Mouse (Mus musculus): ENCODE measurements at regions not wholly inside any gene's neighbourhood (a gene's known extent, or its start where the extent isn't known, plus 50 kb on each side); places are given as distances from the start of the nearest gene placed in this dataset.

- Histone ChIP-seq H3K4me2 (replicated peaks) (no peak overlapping the region), H3K36me3 (no peaks in the 10 kb centered on the region), H3K4me3 (no peak overlapping the region), H3K27ac (no peak overlapping the region), H3K4me1 (no peaks in the 10 kb centered on the region), H3K9ac (no peak overlapping the region), H3K9me3 (no peaks in the 10 kb centered on the region), H3K27me3 (no peaks in the 10 kb centered on the region)
- 41% methylated on average over 4 of the region's 4 CpGs for WGBS
- peak; percentile 47; the same call in 1 of the 2 replicates for ATAC-seq (ENCODE audit: insufficient number of reproducible peaks, insufficient read depth, low FRiP score, low TSS enrichment)
These were observed 484.8 kb downstream of the Pcdh17 start for GRCm38 (mm10) chr14:84928161-84928560.

GRCm38 (mm10) chr14:84934094-84934493 is 490.7 kb downstream of the Pcdh17 start:
- ATAC-seq (ENCODE audit: insufficient number of reproducible peaks, insufficient read depth, low FRiP score, low TSS enrichment), result no peak
- no peaks in the 10 kb centered on the region for H3K4me1 ChIP-seq
- no peak overlapping the region for H3K4me2 ChIP-seq (replicated peaks)
- H3K27ac ChIP-seq, result no peak overlapping the region
- no peaks in the 10 kb centered on the region for H3K9me3 ChIP-seq
- H3K36me3 ChIP-seq, result no peaks in the 10 kb centered on the region
- H3K27me3 ChIP-seq, result no peaks in the 10 kb centered on the region
- H3K4me3 ChIP-seq, result no peak overlapping the region
- WGBS, result 39% methylated on average over 3 of the region's 3 CpGs
- H3K9ac ChIP-seq, result no peak overlapping the region

GRCm38 (mm10) chr14:84955300-84955699 is 511.9 kb downstream of the Pcdh17 start:
- Histone ChIP-seq H3K4me2 (replicated peaks) (no peak overlapping the region), H3K27ac (no peak overlapping the region), H3K36me3 (no peaks in the 10 kb centered on the region), H3K9ac (no peak overlapping the region), H3K4me3 (no peak overlapping the region), H3K27me3 (no peaks in the 10 kb centered on the region), H3K4me1 (no peaks in the 10 kb centered on the region), H3K9me3 (no peaks in the 10 kb centered on the region)
- ATAC-seq (ENCODE audit: insufficient number of reproducible peaks, insufficient read depth, low FRiP score, low TSS enrichment), result no peak
- WGBS, result 93% methylated on average over 1 of the region's 1 CpGs

- Histone ChIP-seq H3K4me3 (no peak overlapping the region), H3K36me3 (no peaks in the 10 kb centered on the region), H3K4me2 (replicated peaks) (no peak overlapping the region), H3K27me3 (no peaks in the 10 kb centered on the region), H3K9ac (no peak overlapping the region), H3K27ac (no peak overlapping the region), H3K4me1 (no peaks in the 10 kb centered on the region), H3K9me3 (no peaks in the 10 kb centered on the region)
- WGBS, result 81% methylated on average over 4 of the region's 4 CpGs
- ATAC-seq (ENCODE audit: insufficient number of reproducible peaks, insufficient read depth, low FRiP score, low TSS enrichment), result no peak
These were observed 544.4 kb downstream of the Pcdh17 start for GRCm38 (mm10) chr14:84987764-84988163.

GRCm38 (mm10) chr14:85012384-85012783 is 569.0 kb downstream of the Pcdh17 start:
- H3K4me1 ChIP-seq, result no peaks in the 10 kb centered on the region
- no peak for ATAC-seq (ENCODE audit: insufficient number of reproducible peaks, insufficient read depth, low FRiP score, low TSS enrichment)
- H3K27me3 ChIP-seq, result no peaks in the 10 kb centered on the region
- H3K9me3 ChIP-seq, result no peaks in the 10 kb centered on the region
- H3K9ac ChIP-seq, result no peak overlapping the region
- no peak overlapping the region for H3K4me2 ChIP-seq (replicated peaks)
- H3K36me3 ChIP-seq, result no peaks in the 10 kb centered on the region
- H3K27ac ChIP-seq, result no peak overlapping the region
- H3K4me3 ChIP-seq, result no peak overlapping the region
